Mouse (Mus musculus): Measurements from ENCODE around the gene Sarnp. TPM values are rescaled to one million over a fixed set of nuclear protein-coding genes. Genes with fewer than 3 reads are reported as not detected.

The Sarnp gene
- polyA plus RNA-seq, 1 experiment from 2014 or later: 233 TPM

- ATAC-seq (ENCODE audit: insufficient read depth, low FRiP score, low TSS enrichment) (no peak), DNase-seq (ENCODE audit: low spot score) (no peak)
- Histone ChIP-seq H3K4me2 (ENCODE audit: low read depth) (no peak overlapping the region), H3K27ac (ENCODE audit: low read depth, low read length) (no peak overlapping the region), H3K36me3 (ENCODE audit: control insufficient read depth, insufficient read depth, low read length) (no peaks in the 10 kb centered on the region), H3K9ac (ENCODE audit: low read length) (no peak overlapping the region), H3K9me3 (ENCODE audit: control insufficient read depth, low read length) (no peaks in the 10 kb centered on the region), H3K4me3 (ENCODE audit: low read depth, low read length) (no peak overlapping the region), H3K4me1 (ENCODE audit: control insufficient read depth, insufficient read depth, low read length) (peaks cover 2% of the 10 kb centered on the region; the same call in 1 of the 2 replicates), H3K27me3 (ENCODE audit: control insufficient read depth, insufficient read depth, low read length) (peaks cover 9% of the 10 kb centered on the region)
- 80% methylated on average over 6 of the region's 6 CpGs for WGBS
Observed at GRCm38 (mm10) chr10:128899759-128900490, 82.8 kb downstream of the Sarnp start.

- Histone ChIP-seq H3K4me3 (ENCODE audit: low read depth, low read length) (no peak within 1 kb of the TSS), H3K27ac (ENCODE audit: low read depth, low read length) (no peak within 1 kb of the TSS), H3K27me3 (ENCODE audit: control insufficient read depth, insufficient read depth, low read length) (peaks cover 7% of the 10 kb centered on the region), H3K36me3 (ENCODE audit: control insufficient read depth, insufficient read depth, low read length) (no peaks in the 10 kb centered on the region), H3K9ac (ENCODE audit: low read length) (no peak within 1 kb of the TSS), H3K4me2 (ENCODE audit: low read depth) (no peak within 1 kb of the TSS), H3K9me3 (ENCODE audit: control insufficient read depth, low read length) (no peaks in the 10 kb centered on the region), H3K4me1 (ENCODE audit: control insufficient read depth, insufficient read depth, low read length) (peaks cover 2% of the 10 kb centered on the region; the same call in 1 of the 2 replicates)
- DNase-seq (ENCODE audit: low spot score) (no peak), ATAC-seq (ENCODE audit: insufficient read depth, low FRiP score, low TSS enrichment) (no peak)
- WGBS: 90% methylated on average over 3 of the region's 3 CpGs
Observed at GRCm38 (mm10) chr10:128900698-128901097, 83.6 kb downstream of the Sarnp start, which contains the start of gene Cd63. Cd63 (plus strand) TSS chr10:128900989.

GRCm38 (mm10) chr10:128901409-128901808 lies 84.3 kb downstream of the Sarnp start:
- 74% methylated on average over 1 of the region's 1 CpGs for WGBS
- H3K4me2 ChIP-seq (ENCODE audit: low read depth): no peak overlapping the region
- no peak overlapping the region for H3K9ac ChIP-seq (ENCODE audit: low read length)
- H3K27ac ChIP-seq (ENCODE audit: low read depth, low read length): no peak overlapping the region
- ATAC-seq (ENCODE audit: insufficient read depth, low FRiP score, low TSS enrichment) (no peak), DNase-seq (ENCODE audit: low spot score) (no peak)
- no peaks in the 10 kb centered on the region for H3K36me3 ChIP-seq (ENCODE audit: control insufficient read depth, insufficient read depth, low read length)
- peaks cover 4% of the 10 kb centered on the region for H3K27me3 ChIP-seq (ENCODE audit: control insufficient read depth, insufficient read depth, low read length)
- no peak overlapping the region for H3K4me3 ChIP-seq (ENCODE audit: low read depth, low read length)
- no peaks in the 10 kb centered on the region for H3K4me1 ChIP-seq (ENCODE audit: control insufficient read depth, insufficient read depth, low read length)
- no peaks in the 10 kb centered on the region for H3K9me3 ChIP-seq (ENCODE audit: control insufficient read depth, low read length)

GRCm38 (mm10) chr10:128902409-128902988 lies 85.4 kb downstream of the Sarnp start:
- H3K9ac ChIP-seq (ENCODE audit: low read length): no peak overlapping the region
- 81% methylated on average over 3 of the region's 3 CpGs for WGBS
- no peaks in the 10 kb centered on the region for H3K9me3 ChIP-seq (ENCODE audit: control insufficient read depth, low read length)
- H3K27me3 ChIP-seq (ENCODE audit: control insufficient read depth, insufficient read depth, low read length): no peaks in the 10 kb centered on the region
- no peak for DNase-seq (ENCODE audit: low spot score)
- ATAC-seq (ENCODE audit: insufficient read depth, low FRiP score, low TSS enrichment): no peak
- H3K36me3 ChIP-seq (ENCODE audit: control insufficient read depth, insufficient read depth, low read length): no peaks in the 10 kb centered on the region
- no peak overlapping the region for H3K4me2 ChIP-seq (ENCODE audit: low read depth)
- H3K27ac ChIP-seq (ENCODE audit: low read depth, low read length): no peak overlapping the region
- H3K4me3 ChIP-seq (ENCODE audit: low read depth, low read length): no peak overlapping the region
- no peaks in the 10 kb centered on the region for H3K4me1 ChIP-seq (ENCODE audit: control insufficient read depth, insufficient read depth, low read length)

- 78% methylated on average over 5 of the region's 5 CpGs for WGBS
- H3K9ac ChIP-seq (ENCODE audit: low read length): no peak overlapping the region
- no peak for DNase-seq (ENCODE audit: low spot score)
Observed at GRCm38 (mm10) chr10:128904812-128905211, 87.7 kb downstream of the Sarnp start.

GRCm38 (mm10) chr10:128908778-128909448 lies 91.8 kb downstream of the Sarnp start:
- DNase-seq (ENCODE audit: low spot score) (no peak), ATAC-seq (ENCODE audit: insufficient read depth, low FRiP score, low TSS enrichment) (no peak)
- H3K9ac ChIP-seq (ENCODE audit: low read length): peak overlapping the region; percentile 72
- H3K9me3 ChIP-seq (ENCODE audit: control insufficient read depth, low read length): no peaks in the 10 kb centered on the region
- no peak overlapping the region for H3K27ac ChIP-seq (ENCODE audit: low read depth, low read length)
- H3K4me3 ChIP-seq (ENCODE audit: low read depth, low read length): peak overlapping the region; percentile 67
- H3K4me1 ChIP-seq (ENCODE audit: control insufficient read depth, insufficient read depth, low read length): no peaks in the 10 kb centered on the region
- peak overlapping the region; percentile 60 for H3K4me2 ChIP-seq (ENCODE audit: low read depth)
- WGBS: 60% methylated on average over 13 of the region's 13 CpGs
- 0 out of 2 replicates have a peak, but pooled peaks cover 2% of the 10 kb centered on the region for H3K27me3 ChIP-seq (ENCODE audit: control insufficient read depth, insufficient read depth, low read length)
- H3K36me3 ChIP-seq (ENCODE audit: control insufficient read depth, insufficient read depth, low read length): no peaks in the 10 kb centered on the region; the same call in 1 of the 2 replicates

More at GRCm38 (mm10) chr10:128904812-128905211, 87.7 kb downstream of the Sarnp start:
- H3K9me3 ChIP-seq (ENCODE audit: control insufficient read depth, low read length): no peaks in the 10 kb centered on the region
- no peaks in the 10 kb centered on the region for H3K36me3 ChIP-seq (ENCODE audit: control insufficient read depth, insufficient read depth, low read length)
- 0 out of 2 replicates have a peak, but pooled peaks cover 2% of the 10 kb centered on the region for H3K27me3 ChIP-seq (ENCODE audit: control insufficient read depth, insufficient read depth, low read length)
- H3K4me3 ChIP-seq (ENCODE audit: low read depth, low read length): no peak overlapping the region
- H3K27ac ChIP-seq (ENCODE audit: low read depth, low read length): no peak overlapping the region
- H3K4me2 ChIP-seq (ENCODE audit: low read depth): no peak overlapping the region
- no peak for ATAC-seq (ENCODE audit: insufficient read depth, low FRiP score, low TSS enrichment)
- no peaks in the 10 kb centered on the region for H3K4me1 ChIP-seq (ENCODE audit: control insufficient read depth, insufficient read depth, low read length)

GRCm38 (mm10) chr10:128909567-128910028 lies 92.5 kb downstream of the Sarnp start:
- H3K9ac ChIP-seq (ENCODE audit: low read length): peak overlapping the region; percentile 72
- H3K4me2 ChIP-seq (ENCODE audit: low read depth): peak overlapping the region; percentile 60
- H3K9me3 ChIP-seq (ENCODE audit: control insufficient read depth, low read length): no peaks in the 10 kb centered on the region
- WGBS: 3% methylated on average over 23 of the region's 41 CpGs
- H3K27ac ChIP-seq (ENCODE audit: low read depth, low read length): no peak overlapping the region
- H3K36me3 ChIP-seq (ENCODE audit: control insufficient read depth, insufficient read depth, low read length): no peaks in the 10 kb centered on the region; the same call in 1 of the 2 replicates
- DNase-seq (ENCODE audit: low spot score): peak; percentile 83
- 0 out of 2 replicates have a peak, but pooled peaks cover 2% of the 10 kb centered on the region for H3K27me3 ChIP-seq (ENCODE audit: control insufficient read depth, insufficient read depth, low read length)
- ATAC-seq (ENCODE audit: insufficient read depth, low FRiP score, low TSS enrichment): peak; percentile 77
- peak overlapping the region; percentile 67 for H3K4me3 ChIP-seq (ENCODE audit: low read depth, low read length)
- H3K4me1 ChIP-seq (ENCODE audit: control insufficient read depth, insufficient read depth, low read length): no peaks in the 10 kb centered on the region

- Histone ChIP-seq H3K36me3 (ENCODE audit: control insufficient read depth, insufficient read depth, low read length) (no peaks in the 10 kb centered on the region; the same call in 1 of the 2 replicates), H3K4me1 (ENCODE audit: control insufficient read depth, insufficient read depth, low read length) (no peaks in the 10 kb centered on the region), H3K27ac (ENCODE audit: low read depth, low read length) (no peak overlapping the region), H3K4me2 (ENCODE audit: low read depth) (peak overlapping the region; percentile 60), H3K4me3 (ENCODE audit: low read depth, low read length) (peak overlapping the region; percentile 67), H3K9ac (ENCODE audit: low read length) (peak overlapping the region; percentile 72), H3K9me3 (ENCODE audit: control insufficient read depth, low read length) (no peaks in the 10 kb centered on the region), H3K27me3 (ENCODE audit: control insufficient read depth, insufficient read depth, low read length) (0 out of 2 replicates have a peak, but pooled peaks cover 2% of the 10 kb centered on the region)
- WGBS: 2% methylated on average over 41 of the region's 66 CpGs
- peak; percentile 24 for ATAC-seq (ENCODE audit: insufficient read depth, low FRiP score, low TSS enrichment)
- DNase-seq (ENCODE audit: low spot score): peak; percentile 35
Observed at GRCm38 (mm10) chr10:128910066-128910841, 93.1 kb downstream of the Sarnp start.
